Mouse (Mus musculus): Measurements from ENCODE around the gene Hsd3b7. TPM values are rescaled to one million over a fixed set of nuclear protein-coding genes. Genes with fewer than 3 reads are reported as not detected.

Hsd3b7 gene
- polyA plus RNA-seq, 1 experiment, result 30.1 TPM

DNA sequence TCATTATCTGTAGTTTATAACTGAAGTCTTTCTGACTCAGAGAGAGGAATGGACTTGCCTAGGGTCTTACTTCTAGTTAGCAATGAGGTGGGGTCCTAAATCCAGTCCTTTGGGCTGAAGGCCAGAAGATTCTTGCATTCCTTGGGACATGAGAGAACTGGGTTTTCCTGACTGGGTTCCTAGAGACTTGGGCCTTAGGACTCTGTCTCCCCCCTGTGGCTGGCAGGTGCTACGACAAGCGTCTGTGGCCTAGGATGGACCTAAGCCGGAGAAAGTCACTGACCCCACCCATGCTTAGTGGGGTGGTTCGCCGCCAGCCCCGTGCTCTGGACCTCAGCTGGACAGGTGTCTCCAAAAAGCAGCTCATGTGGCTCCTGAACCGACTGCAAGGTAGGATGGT is 39.4 kb upstream of the Hsd3b7 start:
- Histone ChIP-seq H3K4me3 (ENCODE audit: control insufficient read depth, insufficient read depth, low read length) (no peak overlapping the region), H3K36me3 (ENCODE audit: control insufficient read depth, insufficient read depth, low read length) (peaks cover 5% of the 10 kb centered on the region; the same call in 1 of the 2 replicates), H3K4me1 (replicated peaks; ENCODE audit: control insufficient read depth, insufficient read depth, low read length) (no peaks in the 10 kb centered on the region), H3K27me3 (ENCODE audit: control insufficient read depth, insufficient read depth, low read length) (no peaks in the 10 kb centered on the region), H3K27ac (ENCODE audit: control insufficient read depth, insufficient read depth, low read length) (no peak overlapping the region)
- DNase-seq, result peak; percentile 65
- WGBS, result 32% methylated on average over 7 of the region's 7 CpGs
- TF ChIP-seq POLR2A (IDR thresholded peaks at IDR 0.05; ENCODE audit: control insufficient read depth, extremely low read depth, insufficient read depth, low read length, poor library complexity) (no peak), CTCF (IDR thresholded peaks at IDR 0.05; ENCODE audit: borderline replicate concordance, control insufficient read depth, extremely low read depth, insufficient read depth, low read length, poor library complexity) (peak; percentile 88; the same call in 1 of the 2 replicates)

DNA sequence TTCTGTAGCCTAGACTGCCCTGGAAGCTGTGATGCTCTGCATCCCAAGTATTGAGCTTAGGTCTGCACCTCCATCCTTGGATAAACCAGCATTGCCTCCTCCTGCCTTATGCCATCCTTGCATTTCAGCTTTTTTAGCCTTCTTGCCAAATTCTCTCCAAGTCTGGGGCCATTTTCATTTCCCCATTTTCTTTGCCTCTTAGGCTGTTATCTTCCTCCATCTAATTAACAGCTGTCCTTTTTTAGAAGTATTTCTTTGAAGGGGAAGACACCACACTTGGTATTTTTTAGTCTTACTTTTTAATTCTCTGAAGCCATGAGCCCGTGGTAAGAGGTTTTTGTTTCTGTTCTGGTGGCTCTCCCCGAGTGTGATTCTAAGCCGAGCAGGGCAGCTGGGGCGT is 36.8 kb upstream of the Hsd3b7 start:
- H3K36me3 ChIP-seq (ENCODE audit: control insufficient read depth, insufficient read depth, low read length), result peaks cover 5% of the 10 kb centered on the region; the same call in 1 of the 2 replicates

DNA sequence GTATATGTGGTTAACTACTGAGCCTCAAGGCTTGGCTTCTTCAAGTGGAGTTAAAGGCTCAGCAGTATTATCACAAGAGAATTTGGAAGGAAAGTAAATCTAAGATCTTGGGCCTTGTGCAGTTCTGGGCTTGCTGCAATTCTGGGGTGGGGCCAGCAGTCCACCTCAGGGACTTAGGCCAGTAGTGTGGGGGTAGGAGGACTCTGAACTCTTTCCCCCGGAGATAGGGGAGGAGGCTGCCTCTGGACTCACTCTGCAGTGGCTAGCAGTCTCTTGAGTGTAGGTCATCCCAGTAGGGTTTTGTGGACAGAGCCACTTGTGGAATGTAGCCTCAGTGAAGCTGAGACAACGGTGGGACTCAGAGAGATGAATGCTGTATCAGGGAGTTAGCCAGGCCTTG is 34.6 kb upstream of the Hsd3b7 start:
- WGBS, result 94% methylated on average over 2 of the region's 2 CpGs
- Histone ChIP-seq H3K4me3 (ENCODE audit: control insufficient read depth, insufficient read depth, low read length) (no peak overlapping the region), H3K27ac (ENCODE audit: control insufficient read depth, insufficient read depth, low read length) (no peak overlapping the region), H3K36me3 (ENCODE audit: control insufficient read depth, insufficient read depth, low read length) (peaks cover 5% of the 10 kb centered on the region; the same call in 1 of the 2 replicates), H3K4me1 (replicated peaks; ENCODE audit: control insufficient read depth, insufficient read depth, low read length) (peaks cover 22% of the 10 kb centered on the region), H3K27me3 (ENCODE audit: control insufficient read depth, insufficient read depth, low read length) (no peaks in the 10 kb centered on the region)
- TF ChIP-seq CTCF (IDR thresholded peaks at IDR 0.05; ENCODE audit: borderline replicate concordance, control insufficient read depth, extremely low read depth, insufficient read depth, low read length, poor library complexity) (no peak), POLR2A (IDR thresholded peaks at IDR 0.05; ENCODE audit: control insufficient read depth, extremely low read depth, insufficient read depth, low read length, poor library complexity) (no peak)
- DNase-seq, result no peak

More for the DNA sequence above, 36.8 kb upstream of the Hsd3b7 start:
- TF ChIP-seq POLR2A (IDR thresholded peaks at IDR 0.05; ENCODE audit: control insufficient read depth, extremely low read depth, insufficient read depth, low read length, poor library complexity) (no peak), CTCF (IDR thresholded peaks at IDR 0.05; ENCODE audit: borderline replicate concordance, control insufficient read depth, extremely low read depth, insufficient read depth, low read length, poor library complexity) (no peak)
- H3K4me3 ChIP-seq (ENCODE audit: control insufficient read depth, insufficient read depth, low read length), result no peak overlapping the region
- no peak overlapping the region for H3K27ac ChIP-seq (ENCODE audit: control insufficient read depth, insufficient read depth, low read length)
- WGBS, result 56% methylated on average over 4 of the region's 4 CpGs
- no peaks in the 10 kb centered on the region for H3K27me3 ChIP-seq (ENCODE audit: control insufficient read depth, insufficient read depth, low read length)
- no peak for DNase-seq
- H3K4me1 ChIP-seq (replicated peaks; ENCODE audit: control insufficient read depth, insufficient read depth, low read length), result 0 out of 2 replicates have a peak, but pooled peaks cover 3% of the 10 kb centered on the region

DNA sequence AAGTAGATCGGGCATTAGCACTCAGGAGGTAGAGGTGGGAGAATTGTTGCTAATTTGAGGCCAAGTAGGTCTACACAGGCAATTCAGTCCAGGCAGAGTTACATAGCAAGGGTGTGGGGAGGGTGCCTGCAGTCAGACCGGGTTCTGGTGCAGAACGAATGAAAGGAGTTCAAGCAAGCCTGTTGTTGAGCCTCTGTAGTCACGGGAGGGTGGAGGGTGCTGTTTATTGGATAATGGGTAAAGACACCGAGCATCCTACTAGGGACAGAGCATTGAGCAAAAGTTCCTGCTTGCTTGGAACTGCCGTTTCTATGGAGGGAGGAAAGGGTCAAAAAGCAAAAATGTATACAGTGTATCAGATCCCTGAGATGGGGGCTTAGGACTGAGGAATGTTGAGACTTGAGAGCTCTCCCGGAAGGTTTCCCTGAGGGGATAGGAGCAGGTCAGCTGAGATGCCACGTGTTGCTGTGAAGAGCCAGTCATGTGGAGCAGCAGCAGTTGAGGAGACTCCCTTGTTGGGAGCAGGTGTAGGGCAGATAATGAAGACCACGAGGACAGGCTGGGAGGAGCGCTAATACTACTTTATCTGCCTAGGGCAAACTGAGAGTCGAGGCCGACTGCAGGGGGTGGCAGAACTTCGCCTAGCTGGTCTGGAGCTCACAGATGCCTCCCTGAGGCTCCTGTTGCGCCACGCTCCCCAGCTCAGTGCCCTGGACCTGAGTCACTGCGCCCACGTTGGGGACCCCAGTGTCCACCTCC is 33.4 kb upstream of the Hsd3b7 start:
- TF ChIP-seq CTCF (IDR thresholded peaks at IDR 0.05; ENCODE audit: borderline replicate concordance, control insufficient read depth, extremely low read depth, insufficient read depth, low read length, poor library complexity) (no peak), POLR2A (IDR thresholded peaks at IDR 0.05; ENCODE audit: control insufficient read depth, extremely low read depth, insufficient read depth, low read length, poor library complexity) (no peak)
- H3K36me3 ChIP-seq (ENCODE audit: control insufficient read depth, insufficient read depth, low read length), result peaks cover 5% of the 10 kb centered on the region; the same call in 1 of the 2 replicates
- H3K27me3 ChIP-seq (ENCODE audit: control insufficient read depth, insufficient read depth, low read length), result no peaks in the 10 kb centered on the region
- H3K27ac ChIP-seq (ENCODE audit: control insufficient read depth, insufficient read depth, low read length), result no peak overlapping the region
- H3K4me1 ChIP-seq (replicated peaks; ENCODE audit: control insufficient read depth, insufficient read depth, low read length), result peaks cover 29% of the 10 kb centered on the region
- DNase-seq, result no peak
- 90% methylated on average over 17 of the region's 17 CpGs for WGBS
- no peak overlapping the region for H3K4me3 ChIP-seq (ENCODE audit: control insufficient read depth, insufficient read depth, low read length)

DNA sequence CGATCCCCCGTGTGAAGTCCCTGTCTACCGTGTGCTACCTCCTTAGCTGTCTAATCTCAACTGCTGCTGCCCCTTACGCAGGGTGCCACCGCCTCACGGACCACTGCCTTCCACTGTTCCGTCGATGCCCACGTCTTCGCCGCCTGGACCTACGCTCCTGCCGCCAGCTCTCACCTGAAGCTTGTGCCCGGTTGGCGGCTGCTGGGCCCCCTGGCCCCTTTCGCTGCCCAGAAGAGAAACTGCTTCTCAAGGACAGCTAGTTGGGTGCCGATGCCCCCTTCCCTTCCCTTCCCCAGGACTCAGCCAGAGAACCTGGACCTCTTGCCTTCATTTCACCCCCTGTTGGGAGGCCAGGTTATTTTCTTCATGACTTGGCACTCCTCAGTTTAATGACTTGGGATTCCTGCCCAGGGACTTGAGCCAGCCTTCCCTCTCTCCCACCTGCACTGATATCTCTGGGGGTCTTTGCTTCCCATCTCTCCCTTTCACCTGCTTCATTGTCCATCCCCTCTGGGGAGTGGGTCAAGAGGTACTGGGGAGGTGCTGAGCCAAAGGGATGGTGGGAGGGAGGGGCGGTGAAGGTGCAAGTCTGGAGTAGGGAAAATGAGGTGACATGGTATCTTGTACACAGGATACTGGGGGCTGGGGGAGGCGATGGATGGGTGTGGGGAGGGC is 32.6 kb upstream of the Hsd3b7 start:
- Histone ChIP-seq H3K27me3 (ENCODE audit: control insufficient read depth, insufficient read depth, low read length) (no peaks in the 10 kb centered on the region), H3K36me3 (ENCODE audit: control insufficient read depth, insufficient read depth, low read length) (peaks cover 5% of the 10 kb centered on the region; the same call in 1 of the 2 replicates)

DNA sequence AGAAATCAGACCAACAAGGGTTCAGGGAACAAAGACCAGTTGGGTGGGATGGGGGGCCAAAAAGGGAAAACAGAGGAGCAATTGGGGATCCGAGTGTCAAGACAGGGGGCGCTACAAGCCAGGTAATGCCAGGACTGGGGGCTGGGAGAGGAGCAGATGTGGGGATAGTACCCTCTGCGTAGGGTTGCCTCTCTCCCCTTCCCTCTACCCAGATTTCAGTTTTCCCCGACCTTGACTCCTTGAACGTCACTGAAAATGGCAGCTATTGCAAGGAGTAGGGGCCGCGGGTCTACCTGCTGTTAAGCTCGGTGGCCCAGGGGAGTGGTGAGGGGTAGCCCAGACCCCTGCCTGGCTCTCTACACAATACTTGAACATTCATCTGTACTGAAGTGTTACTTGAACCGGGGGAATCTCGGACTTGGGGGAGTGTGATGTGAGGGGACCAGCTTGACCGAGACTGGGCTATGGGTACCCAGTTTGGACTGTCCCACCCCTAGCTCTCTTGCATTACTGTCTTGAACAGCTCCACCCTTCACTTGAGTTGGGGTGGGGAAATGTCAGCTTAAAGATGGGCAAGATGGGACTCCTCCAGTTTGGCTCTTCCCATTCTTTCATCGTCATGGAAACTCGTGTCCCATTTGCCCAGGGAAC is 31.9 kb upstream of the Hsd3b7 start:
- TF ChIP-seq POLR2A (IDR thresholded peaks at IDR 0.05; ENCODE audit: control insufficient read depth, extremely low read depth, insufficient read depth, low read length, poor library complexity) (no peak), CTCF (IDR thresholded peaks at IDR 0.05; ENCODE audit: borderline replicate concordance, control insufficient read depth, extremely low read depth, insufficient read depth, low read length, poor library complexity) (no peak)

More for the DNA sequence above, 32.6 kb upstream of the Hsd3b7 start:
- Histone ChIP-seq H3K4me1 (replicated peaks; ENCODE audit: control insufficient read depth, insufficient read depth, low read length) (peaks cover 29% of the 10 kb centered on the region), H3K4me3 (ENCODE audit: control insufficient read depth, insufficient read depth, low read length) (no peak overlapping the region), H3K27ac (ENCODE audit: control insufficient read depth, insufficient read depth, low read length) (no peak overlapping the region)
- no peak for DNase-seq
- no peak for TF ChIP-seq CTCF (IDR thresholded peaks at IDR 0.05; ENCODE audit: borderline replicate concordance, control insufficient read depth, extremely low read depth, insufficient read depth, low read length, poor library complexity)
- TF ChIP-seq POLR2A (IDR thresholded peaks at IDR 0.05; ENCODE audit: control insufficient read depth, extremely low read depth, insufficient read depth, low read length, poor library complexity), result no peak
- WGBS, result 98% methylated on average over 19 of the region's 19 CpGs

More for the DNA sequence above, 31.9 kb upstream of the Hsd3b7 start:
- Histone ChIP-seq H3K36me3 (ENCODE audit: control insufficient read depth, insufficient read depth, low read length) (peaks cover 2% of the 10 kb centered on the region; the same call in 1 of the 2 replicates), H3K4me3 (ENCODE audit: control insufficient read depth, insufficient read depth, low read length) (no peak overlapping the region), H3K27me3 (ENCODE audit: control insufficient read depth, insufficient read depth, low read length) (no peaks in the 10 kb centered on the region), H3K27ac (ENCODE audit: control insufficient read depth, insufficient read depth, low read length) (no peak overlapping the region), H3K4me1 (replicated peaks; ENCODE audit: control insufficient read depth, insufficient read depth, low read length) (peaks cover 29% of the 10 kb centered on the region)
- WGBS, result 74% methylated on average over 13 of the region's 13 CpGs
- peak; percentile 36 for DNase-seq
